Mouse (Mus musculus) liver, embryonic 14.5 days (tissue): Measurements from ENCODE around the gene Adgrl3. TPM values are rescaled to one million over a fixed set of nuclear protein-coding genes. Genes with fewer than 3 reads are reported as not detected.

ENCODE experiments used
- ATAC-seq: fragments of 200-750 bp; cut with Nextera tagmentation; 2 replicates; pipeline ENCODE4 v1.8.0; 2017; ENCODE audit warnings: moderate number of reproducible peaks, mild to moderate bottlenecking, moderate library complexity; ENCODE audit not compliant: insufficient read depth
- DNase-seq, 3 experiments: peaks; one replicate each; pipeline ENCODE4 v3.0.0-alpha.2; 2012 to 2013; ENCODE audit warnings: low read depth in 3 of 3, low spot score in 3 of 3
- H3K27ac ChIP-seq: fragments of 300-500 bp; sonication (generic); 2 replicates; pipeline ENCODE4 v1.5.1; 2014; ENCODE audit warnings: moderate library complexity, mild to moderate bottlenecking, control low read depth, inconsistent platforms
- H3K27me3 ChIP-seq: fragments of 300-500 bp; sonication (generic); 2 replicates; pipeline ENCODE4 v1.6.1; 2014; ENCODE audit warnings: mild to moderate bottlenecking, low read length, moderate library complexity; ENCODE audit not compliant: control insufficient read depth, insufficient read depth
- H3K36me3 ChIP-seq: fragments of 300-500 bp; sonication (generic); replicated peaks from 2 replicates; pipeline ENCODE4 v1.6.1; 2014; ENCODE audit warnings: low read depth; ENCODE audit not compliant: control insufficient read depth, insufficient read depth
- H3K4me1 ChIP-seq, 2 experiments: fragments of 200-500 bp in 1 of 2; fragments of 300-500 bp in 1 of 2; sonication (generic) in 1 of 2; replicated peaks; 2 replicates each; pipeline ENCODE4 v1.6.1; 2012 to 2014; ENCODE audit warnings: antibody characterized with exemption in 1 of 2, inconsistent platforms in 1 of 2, low read length in 1 of 2; ENCODE audit not compliant: control insufficient read depth in 2 of 2, insufficient read depth in 2 of 2
- H3K4me2 ChIP-seq: fragments of 300-500 bp; sonication (generic); 2 replicates; pipeline ENCODE4 v1.6.1; 2014; ENCODE audit warnings: low read depth, mild to moderate bottlenecking, control low read depth, moderate library complexity
- H3K4me3 ChIP-seq, 2 experiments: fragments of 200-500 bp in 1 of 2; fragments of 300-500 bp in 1 of 2; sonication (generic) in 1 of 2; 2 replicates each; pipeline ENCODE4 v1.5.1; 2012 to 2014; ENCODE audit warnings: low read depth in 2 of 2, low read length in 2 of 2, mild to moderate bottlenecking in 2 of 2, control low read depth in 1 of 2, inconsistent platforms in 1 of 2, moderate library complexity in 1 of 2; ENCODE audit not compliant: insufficient read depth in 1 of 2
- H3K9ac ChIP-seq: fragments of 300-500 bp; sonication (generic); replicated peaks from 2 replicates; pipeline ENCODE4 v1.6.1; 2014; ENCODE audit warnings: mild to moderate bottlenecking, control low read depth, moderate library complexity
- H3K9me3 ChIP-seq: fragments of 300-500 bp; sonication (generic); 2 replicates; pipeline ENCODE4 v1.6.1; 2016; ENCODE audit warnings: low read length, mixed read lengths; ENCODE audit not compliant: control insufficient read depth
- CTCF ChIP-seq: IDR thresholded peaks from 2 replicates; pipeline ENCODE4 v1.5.1; 2016; ENCODE audit warnings: antibody characterized with exemption, low read depth, control low read depth
- EP300 ChIP-seq: IDR thresholded peaks from 2 replicates; pipeline ENCODE4 v1.6.1; 2016; ENCODE audit warnings: antibody characterized with exemption, low read depth
- WGBS: fragments of 180-500 bp; shearing (Covaris S2); extraction: QIAGEN DNeasy Blood & Tissue Kit; methylation state at CpG from one replicate; pipeline ENCODE4 v1.1.7; 2014; ENCODE audit not compliant: insufficient replicate concordance; 5-methylcytosine and 5-hydroxymethylcytosine counted together
- polyA plus RNA-seq, 2 experiments: library from polyadenylated mRNA; depleted of rRNA in 1 of 2; stranded (reverse) in 1 of 2; unstranded in 1 of 2; fragments of >200 nt; fragmentation: Nextera tagmentation in 1 of 2; extraction: Ambion mirVana in 1 of 2; gene quantifications; 2 replicates each; pipeline versions ENCODE4 v1.2.1 to v1.2.3; 2012 to 2014

Adgrl3 gene
- polyA plus RNA-seq, 2 experiments, result 0.61 to 0.63 TPM

DNA sequence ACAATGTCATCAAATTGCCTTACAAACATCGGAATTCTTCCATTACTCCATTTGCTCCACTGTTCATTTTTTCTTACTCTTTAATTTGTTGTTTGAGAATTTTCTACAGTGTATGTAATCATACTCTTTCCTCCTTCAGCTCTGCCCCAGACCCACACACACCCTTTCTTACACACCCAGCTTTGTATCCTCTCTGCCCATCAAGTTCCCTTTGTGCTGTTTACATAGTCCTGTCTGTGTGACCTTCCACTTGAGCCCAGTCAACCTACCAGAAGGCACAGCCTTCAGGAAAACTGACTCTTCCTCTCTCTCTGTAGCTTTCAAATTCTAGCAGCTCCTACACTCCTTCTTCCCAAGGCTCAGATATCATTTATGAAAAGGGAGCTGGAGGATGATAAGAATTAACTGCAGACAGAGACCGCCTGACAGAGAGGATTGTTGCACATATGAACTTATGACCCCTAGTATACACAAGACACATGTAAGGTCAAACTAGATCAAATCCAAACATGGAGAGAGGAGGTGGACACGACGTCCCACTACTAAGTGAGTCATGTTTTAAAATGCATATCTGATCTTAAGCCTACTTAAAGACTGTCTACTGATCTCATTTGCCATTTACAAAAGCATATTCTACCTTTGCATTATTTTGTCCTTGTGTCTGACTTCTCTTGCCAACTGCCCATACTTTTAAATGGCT is 654.5 kb downstream of the Adgrl3 start:
- TF ChIP-seq CTCF, result no peak
- no peak for TF ChIP-seq EP300
- H3K4me3 ChIP-seq, result no peak overlapping the region
- WGBS, result 59% methylated on average over 4 of the region's 4 CpGs
- ATAC-seq (no peak), DNase-seq (no peak)
- H3K27ac ChIP-seq, result no peak overlapping the region
- H3K9ac ChIP-seq, result no peak overlapping the region
- no peak overlapping the region for H3K4me2 ChIP-seq
- no peaks in the 10 kb centered on the region for H3K36me3 ChIP-seq
- no peaks in the 10 kb centered on the region for H3K4me1 ChIP-seq
- H3K27me3 ChIP-seq, result no peaks in the 10 kb centered on the region
- H3K9me3 ChIP-seq, result no peaks in the 10 kb centered on the region

- Histone ChIP-seq H3K27ac (no peak overlapping the region), H3K27me3 (no peaks in the 10 kb centered on the region), H3K36me3 (no peaks in the 10 kb centered on the region), H3K4me3 (no peak overlapping the region), H3K9me3 (no peaks in the 10 kb centered on the region), H3K4me2 (no peak overlapping the region), H3K9ac (no peak overlapping the region), H3K4me1 (no peaks in the 10 kb centered on the region)
- ATAC-seq (no peak), DNase-seq (no peak)
- TF ChIP-seq CTCF (no peak), EP300 (no peak)
- 55% methylated on average over 1 of the region's 1 CpGs for WGBS
Observed at GRCm38 (mm10) chr5:81674975-81675371, 655.0 kb downstream of the Adgrl3 start.

GRCm38 (mm10) chr5:81676896-81677295 is 657.0 kb downstream of the Adgrl3 start:
- TF ChIP-seq CTCF, result no peak
- no peak for TF ChIP-seq EP300
- Histone ChIP-seq H3K9me3 (no peaks in the 10 kb centered on the region), H3K4me1 (no peaks in the 10 kb centered on the region), H3K27me3 (no peaks in the 10 kb centered on the region), H3K9ac (no peak overlapping the region), H3K27ac (no peak overlapping the region), H3K36me3 (no peaks in the 10 kb centered on the region), H3K4me3 (no peak overlapping the region), H3K4me2 (no peak overlapping the region)
- ATAC-seq (no peak), DNase-seq (no peak)
- 76% methylated on average over 1 of the region's 1 CpGs for whole genome bisulfite sequencing

GRCm38 (mm10) chr5:81686206-81686605 is 666.3 kb downstream of the Adgrl3 start:
- Histone ChIP-seq H3K9ac (no peak overlapping the region), H3K27me3 (no peaks in the 10 kb centered on the region), H3K4me1 (no peaks in the 10 kb centered on the region), H3K36me3 (no peaks in the 10 kb centered on the region), H3K4me3 (no peak overlapping the region), H3K9me3 (no peaks in the 10 kb centered on the region), H3K27ac (no peak overlapping the region), H3K4me2 (no peak overlapping the region)
- DNase-seq (no peak), ATAC-seq (no peak)
- TF ChIP-seq CTCF, result no peak
- TF ChIP-seq EP300, result no peak
- 44% methylated on average over 3 of the region's 3 CpGs for WGBS

- no peak for TF ChIP-seq CTCF
- no peak for TF ChIP-seq EP300
- H3K27ac ChIP-seq, result no peak overlapping the region
- no peaks in the 10 kb centered on the region for H3K27me3 ChIP-seq
- H3K9me3 ChIP-seq, result no peaks in the 10 kb centered on the region
- WGBS, result 67% methylated on average over 4 of the region's 4 CpGs
- H3K4me1 ChIP-seq, result no peaks in the 10 kb centered on the region
- H3K4me2 ChIP-seq, result no peak overlapping the region
- ATAC-seq, result no peak
- H3K9ac ChIP-seq, result no peak overlapping the region
- no peaks in the 10 kb centered on the region for H3K36me3 ChIP-seq
- DNase-seq, result no peak
- H3K4me3 ChIP-seq, result no peak overlapping the region
Observed at GRCm38 (mm10) chr5:81686845-81687244, 666.9 kb downstream of the Adgrl3 start.
